Mouse (Mus musculus): ENCODE measurements around the gene Rtn3. TPM values are rescaled to one million over a fixed set of nuclear protein-coding genes. Genes with fewer than 3 reads are reported as not detected.

Gene Rtn3
- 116 and 120 TPM in 2 replicates for polyA plus RNA-seq (2015; fragmentation: Nextera tagmentation; extraction: Ambion mirVana)

DNA sequence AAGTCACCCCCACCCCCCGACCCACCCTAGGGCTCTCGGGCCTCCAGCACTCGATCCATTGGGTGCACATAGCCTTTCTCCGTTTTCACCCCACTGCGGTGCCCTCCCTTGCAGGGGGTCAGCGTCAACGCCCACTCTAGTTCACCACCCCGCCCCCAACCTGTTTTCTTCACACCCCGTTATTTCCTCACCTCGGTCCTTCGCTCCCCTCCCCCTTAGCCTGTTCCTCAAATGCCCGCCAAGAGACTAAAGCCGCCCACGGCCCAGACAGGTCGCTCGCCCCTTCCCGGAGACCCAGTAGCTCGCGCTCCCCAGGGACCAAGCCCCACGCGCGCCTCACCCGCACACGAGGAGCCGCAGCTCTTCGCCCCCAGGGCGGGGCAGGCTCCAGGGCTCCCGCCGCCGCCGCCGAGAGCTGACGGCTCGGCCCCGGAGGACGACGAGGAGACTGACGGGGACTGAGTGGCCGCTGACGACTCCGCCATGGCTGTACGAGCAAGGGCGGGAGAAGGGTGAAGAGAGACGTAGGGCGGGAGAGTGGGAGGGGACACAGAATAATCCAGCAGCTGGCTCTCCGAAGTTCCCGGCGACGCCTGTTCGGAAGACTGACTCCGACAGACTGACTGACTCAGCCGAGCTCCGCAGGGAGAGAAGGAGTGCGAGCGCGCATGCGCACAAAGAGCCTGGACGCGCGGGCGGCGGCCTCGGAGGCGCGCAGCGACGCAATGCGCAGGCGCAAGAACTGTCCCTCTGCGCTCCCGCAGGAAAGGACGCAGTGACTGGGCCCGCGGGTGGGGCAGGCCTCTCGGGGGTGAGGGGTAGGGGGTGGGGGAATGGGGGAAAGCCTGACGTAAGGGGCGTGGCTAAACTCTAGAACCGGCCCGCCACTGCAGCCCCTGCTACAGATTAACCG, at the start of gene Rtn3:
TSS of gene Rtn3 (minus strand) at position 683 of the 913 bp plus-strand sequence.
- Histone ChIP-seq H3K9me3 (ENCODE audit: control insufficient read depth, low read length) (no peaks in the 10 kb centered on the region), H3K4me2 (replicated peaks; ENCODE audit: low read depth) (peak within 1 kb of the TSS; percentile 90), H3K36me3 (ENCODE audit: control insufficient read depth, insufficient read depth, low read length) (no peaks in the 10 kb centered on the region), H3K4me3 (ENCODE audit: low read depth, low read length) (peak within 1 kb of the TSS; percentile 95), H3K4me1 (replicated peaks; ENCODE audit: control insufficient read depth, insufficient read depth) (no peaks in the 10 kb centered on the region), H3K27me3 (ENCODE audit: control insufficient read depth, insufficient read depth, low read length) (no peaks in the 10 kb centered on the region), H3K9ac (ENCODE audit: low read length) (peak within 1 kb of the TSS; percentile 98), H3K27ac (replicated peaks) (peak within 1 kb of the TSS; percentile 99)
- TF ChIP-seq EP300 (optimal IDR thresholded peaks at IDR 0.05) (no peak), CTCF (IDR thresholded peaks at IDR 0.05; ENCODE audit: low read depth) (no peak)
- 1% methylated on average over 75 of the region's 80 CpGs for WGBS
- DNase-seq (ENCODE audit: low spot score) (peak; percentile 98), ATAC-seq (ENCODE audit: low FRiP score, low TSS enrichment) (peak; percentile 95)

DNA sequence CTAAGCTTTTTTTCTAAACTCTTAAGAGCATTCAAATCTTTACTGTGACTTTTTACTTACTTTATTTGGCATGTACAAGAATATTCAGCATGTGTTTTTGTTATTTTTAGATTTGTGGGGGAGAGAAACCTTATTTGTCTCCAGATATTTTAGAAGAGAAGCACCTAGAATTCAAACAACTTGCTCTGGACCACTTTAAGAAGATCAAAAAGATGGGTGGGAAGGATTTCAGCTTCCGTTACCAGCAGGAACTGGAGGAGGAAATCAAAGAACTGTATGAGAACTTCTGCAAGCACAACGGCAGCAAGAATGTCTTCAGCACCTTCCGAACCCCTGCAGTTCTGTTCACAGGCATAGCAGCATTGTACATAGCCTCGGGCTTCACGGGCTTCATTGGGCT, 48.8 kb upstream of the Rtn3 start:
- Histone ChIP-seq H3K27ac (replicated peaks) (no peak overlapping the region), H3K9me3 (ENCODE audit: control insufficient read depth, low read length) (no peaks in the 10 kb centered on the region), H3K4me2 (replicated peaks; ENCODE audit: low read depth) (no peak overlapping the region), H3K4me3 (ENCODE audit: low read depth, low read length) (no peak overlapping the region), H3K9ac (ENCODE audit: low read length) (no peak overlapping the region), H3K36me3 (ENCODE audit: control insufficient read depth, insufficient read depth, low read length) (peaks cover 14% of the 10 kb centered on the region), H3K4me1 (replicated peaks; ENCODE audit: control insufficient read depth, insufficient read depth) (no peaks in the 10 kb centered on the region), H3K27me3 (ENCODE audit: control insufficient read depth, insufficient read depth, low read length) (no peaks in the 10 kb centered on the region)
- DNase-seq (ENCODE audit: low spot score) (no peak), ATAC-seq (ENCODE audit: low FRiP score, low TSS enrichment) (no peak)
- WGBS, result 92% methylated on average over 5 of the region's 5 CpGs
- TF ChIP-seq EP300 (optimal IDR thresholded peaks at IDR 0.05) (no peak), CTCF (IDR thresholded peaks at IDR 0.05; ENCODE audit: low read depth) (no peak)

DNA sequence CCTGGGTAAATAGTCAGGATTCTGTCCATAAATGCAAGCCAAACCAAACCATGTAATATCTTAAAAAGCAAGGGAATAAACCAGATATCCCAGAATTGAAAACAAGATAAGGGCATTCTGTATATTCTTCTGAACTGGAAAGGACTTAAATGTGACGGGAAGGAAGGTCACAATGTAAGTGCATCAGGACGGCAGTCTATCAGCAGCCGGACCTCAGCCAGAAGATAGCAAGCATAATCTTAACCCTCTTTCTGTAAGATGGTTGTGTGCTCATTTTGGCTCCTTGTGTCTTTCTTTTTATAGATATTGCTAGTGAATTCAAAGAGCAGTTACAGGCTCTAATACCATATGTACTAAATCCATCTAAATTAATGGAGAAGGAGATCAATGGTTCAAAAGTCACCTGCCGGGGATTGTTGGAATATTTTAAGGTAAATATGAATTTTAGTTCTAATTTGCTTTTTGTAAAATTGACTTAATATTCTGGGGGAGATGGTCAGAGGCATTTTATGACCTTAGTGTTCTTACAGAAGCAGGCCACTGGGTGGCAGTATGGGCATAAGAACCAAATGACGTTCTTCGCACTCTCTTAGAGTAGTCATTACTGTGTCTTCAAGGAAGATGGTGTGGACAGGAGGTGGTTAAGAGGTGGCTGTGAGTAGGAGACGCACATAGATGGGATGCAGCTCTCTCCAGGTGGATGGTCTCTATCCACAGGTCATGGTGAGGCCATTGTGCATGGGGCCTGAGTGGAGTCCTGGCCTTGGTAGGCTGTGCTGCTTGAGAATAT, 45.8 kb upstream of the Rtn3 start:
- H3K27ac ChIP-seq (replicated peaks), result no peak overlapping the region
- no peak overlapping the region for H3K4me3 ChIP-seq (ENCODE audit: low read depth, low read length)
- H3K9ac ChIP-seq (ENCODE audit: low read length), result no peak overlapping the region
- no peak overlapping the region for H3K4me2 ChIP-seq (replicated peaks; ENCODE audit: low read depth)
- H3K9me3 ChIP-seq (ENCODE audit: control insufficient read depth, low read length), result no peaks in the 10 kb centered on the region
- H3K36me3 ChIP-seq (ENCODE audit: control insufficient read depth, insufficient read depth, low read length), result peaks cover 11% of the 10 kb centered on the region
- no peaks in the 10 kb centered on the region for H3K4me1 ChIP-seq (replicated peaks; ENCODE audit: control insufficient read depth, insufficient read depth)
- DNase-seq (ENCODE audit: low spot score), result peak; percentile 62
- ATAC-seq (ENCODE audit: low FRiP score, low TSS enrichment), result peak; percentile 57; the same call in 1 of the 2 replicates
- no peaks in the 10 kb centered on the region for H3K27me3 ChIP-seq (ENCODE audit: control insufficient read depth, insufficient read depth, low read length)
- TF ChIP-seq EP300 (optimal IDR thresholded peaks at IDR 0.05) (no peak), CTCF (IDR thresholded peaks at IDR 0.05; ENCODE audit: low read depth) (peak; percentile 91)
- WGBS, result 53% methylated on average over 7 of the region's 7 CpGs

DNA sequence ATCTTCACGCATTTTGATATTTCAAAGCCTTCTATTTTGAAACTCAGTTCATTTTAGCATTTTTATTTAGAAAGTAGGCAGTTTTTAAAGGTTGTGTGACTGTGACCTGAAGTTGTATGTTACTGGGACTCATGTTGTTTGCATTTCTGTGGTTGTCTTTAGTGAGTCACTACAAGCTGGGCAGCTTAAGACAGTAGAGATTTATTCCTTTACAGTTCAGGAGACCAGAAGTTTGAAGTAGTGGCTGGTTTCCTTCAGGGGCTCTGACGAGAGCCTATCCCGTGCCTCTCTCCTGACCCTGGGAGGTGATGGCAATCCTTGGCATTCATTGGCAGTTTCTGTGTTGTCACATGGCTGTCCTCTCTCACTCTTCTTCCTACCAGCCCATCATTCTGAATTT, 41.8 kb upstream of the Rtn3 start:
- Histone ChIP-seq H3K4me3 (ENCODE audit: low read depth, low read length) (no peak overlapping the region), H3K9ac (ENCODE audit: low read length) (no peak overlapping the region), H3K4me2 (replicated peaks; ENCODE audit: low read depth) (no peak overlapping the region), H3K36me3 (ENCODE audit: control insufficient read depth, insufficient read depth, low read length) (peaks cover 10% of the 10 kb centered on the region), H3K4me1 (replicated peaks; ENCODE audit: control insufficient read depth, insufficient read depth) (no peaks in the 10 kb centered on the region), H3K27ac (replicated peaks) (no peak overlapping the region), H3K27me3 (ENCODE audit: control insufficient read depth, insufficient read depth, low read length) (no peaks in the 10 kb centered on the region), H3K9me3 (ENCODE audit: control insufficient read depth, low read length) (no peaks in the 10 kb centered on the region)
- ATAC-seq (ENCODE audit: low FRiP score, low TSS enrichment) (no peak), DNase-seq (ENCODE audit: low spot score) (no peak)
- WGBS, result 74% methylated on average over 3 of the region's 3 CpGs
- no peak for TF ChIP-seq EP300 (optimal IDR thresholded peaks at IDR 0.05)
- TF ChIP-seq CTCF (IDR thresholded peaks at IDR 0.05; ENCODE audit: low read depth), result no peak

DNA sequence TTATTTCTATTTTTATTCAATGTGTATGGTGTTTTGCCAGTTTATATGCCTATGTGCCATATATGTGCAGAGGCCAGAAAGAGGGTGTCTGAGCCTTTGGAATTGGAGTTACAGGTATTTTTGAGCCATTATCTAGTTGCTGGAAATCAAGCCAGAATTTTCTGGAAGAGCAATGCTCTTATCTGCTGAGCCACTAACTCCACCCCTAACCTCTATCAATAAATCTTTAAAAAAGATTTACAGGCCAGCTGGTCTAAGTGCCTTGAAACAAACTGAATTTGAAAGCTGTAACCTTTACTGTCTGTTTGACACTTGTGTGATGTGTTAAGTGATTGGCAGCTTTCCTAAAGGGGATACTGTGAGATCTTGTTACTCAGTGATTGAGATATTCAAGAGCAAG, 40.7 kb upstream of the Rtn3 start:
- Histone ChIP-seq H3K36me3 (ENCODE audit: control insufficient read depth, insufficient read depth, low read length) (peaks cover 11% of the 10 kb centered on the region; the same call in 1 of the 2 replicates), H3K9me3 (ENCODE audit: control insufficient read depth, low read length) (no peaks in the 10 kb centered on the region), H3K27ac (replicated peaks) (no peak overlapping the region), H3K4me3 (ENCODE audit: low read depth, low read length) (no peak overlapping the region), H3K4me1 (replicated peaks; ENCODE audit: control insufficient read depth, insufficient read depth) (no peaks in the 10 kb centered on the region), H3K27me3 (ENCODE audit: control insufficient read depth, insufficient read depth, low read length) (no peaks in the 10 kb centered on the region), H3K4me2 (replicated peaks; ENCODE audit: low read depth) (no peak overlapping the region), H3K9ac (ENCODE audit: low read length) (no peak overlapping the region)
- DNase-seq (ENCODE audit: low spot score) (no peak), ATAC-seq (ENCODE audit: low FRiP score, low TSS enrichment) (no peak)
- no peak for TF ChIP-seq EP300 (optimal IDR thresholded peaks at IDR 0.05)
- TF ChIP-seq CTCF (IDR thresholded peaks at IDR 0.05; ENCODE audit: low read depth), result no peak
